Mouse (Mus musculus) liver, embryonic 11.5 days (tissue): ENCODE results near the gene Sec14l5. TPM values are rescaled to one million over a fixed set of nuclear protein-coding genes. Genes with fewer than 3 reads are reported as not detected.

ENCODE experiments used
- ATAC-seq: fragments of 200-750 bp; cut with Nextera tagmentation; replicated peaks from 2 replicates; pipeline ENCODE4 v1.8.0; 2017; ENCODE audit warnings: moderate number of reproducible peaks, mild to moderate bottlenecking, moderate TSS enrichment, moderate library complexity; ENCODE audit not compliant: low FRiP score
- DNase-seq: peaks from one replicate; pipeline ENCODE4 v3.0.0-alpha.2; 2017; ENCODE audit warnings: low spot score
- H3K27ac ChIP-seq: fragments of 300-500 bp; sonication (generic); 2 replicates; pipeline ENCODE4 v1.5.1; 2014; ENCODE audit warnings: mild to moderate bottlenecking, low read depth, low read length, control low read depth
- H3K27me3 ChIP-seq: fragments of 300-500 bp; sonication (generic); replicated peaks from 2 replicates; pipeline ENCODE4 v1.6.1; 2014; ENCODE audit warnings: low read length, mixed read lengths; ENCODE audit not compliant: control insufficient read depth, insufficient read depth
- H3K36me3 ChIP-seq: fragments of 300-500 bp; sonication (generic); 2 replicates; pipeline ENCODE4 v1.6.1; 2014; ENCODE audit warnings: mild to moderate bottlenecking, low read length, moderate library complexity, mixed read lengths; ENCODE audit not compliant: control insufficient read depth, insufficient read depth
- H3K4me1 ChIP-seq: fragments of 300-500 bp; sonication (generic); replicated peaks from 2 replicates; pipeline ENCODE4 v1.6.1; 2014; ENCODE audit warnings: low read length, mixed read lengths; ENCODE audit not compliant: control insufficient read depth, insufficient read depth
- H3K4me2 ChIP-seq: fragments of 300-500 bp; sonication (generic); 2 replicates; pipeline ENCODE4 v1.6.1; 2014; ENCODE audit warnings: mild to moderate bottlenecking, control low read depth, moderate library complexity
- H3K4me3 ChIP-seq: fragments of 300-500 bp; sonication (generic); 2 replicates; pipeline ENCODE4 v1.5.1; 2014; ENCODE audit warnings: low read depth, low read length, control low read depth
- H3K9ac ChIP-seq: fragments of 300-500 bp; sonication (generic); 2 replicates; pipeline ENCODE4 v1.6.1; 2014; ENCODE audit warnings: low read depth, low read length, control low read depth
- H3K9me3 ChIP-seq: fragments of 300-500 bp; sonication (generic); 2 replicates; pipeline ENCODE4 v1.6.1; 2016; ENCODE audit warnings: low read length, inconsistent platforms, mixed read lengths; ENCODE audit not compliant: control insufficient read depth
- WGBS: fragments of 180-500 bp; shearing (Covaris S2); extraction: QIAGEN DNeasy Blood & Tissue Kit; methylation state at CpG from one replicate; pipeline ENCODE4 v1.1.7; 2014; 5-methylcytosine and 5-hydroxymethylcytosine counted together
- polyA plus RNA-seq: library from polyadenylated mRNA; unstranded; fragments of >200 nt; fragmentation: Nextera tagmentation; extraction: Ambion mirVana; gene quantifications from 2 replicates; pipeline ENCODE4 v1.2.1, GENCODE M21; 2014

The Sec14l5 gene
- polyA plus RNA-seq, 1 experiment from 2014 or later, result not detected

- no peak for DNase-seq
- Histone ChIP-seq H3K36me3 (no peaks in the 10 kb centered on the region), H3K27me3 (no peaks in the 10 kb centered on the region; the same call in 1 of the 2 replicates), H3K4me2 (no peak overlapping the region), H3K4me1 (no peaks in the 10 kb centered on the region), H3K9ac (no peak overlapping the region), H3K9me3 (no peaks in the 10 kb centered on the region), H3K27ac (no peak overlapping the region), H3K4me3 (no peak overlapping the region)
- WGBS, result 62% methylated on average over 4 of the region's 4 CpGs
- ATAC-seq, result no peak
These were observed 7.2 kb upstream of the Sec14l5 start for GRCm38 (mm10) chr16:5139741-5140140.

- H3K27ac ChIP-seq, result no peak overlapping the region
- DNase-seq, result peak; percentile 60
- no peaks in the 10 kb centered on the region for H3K36me3 ChIP-seq
- no peak overlapping the region for H3K4me3 ChIP-seq
- no peaks in the 10 kb centered on the region for H3K9me3 ChIP-seq
- H3K9ac ChIP-seq, result no peak overlapping the region
- under 1% methylated on average over 7 of the region's 7 CpGs for WGBS
- peaks cover 6% of the 10 kb centered on the region; the same call in 1 of the 2 replicates for H3K27me3 ChIP-seq
- ATAC-seq, result peak; percentile 27; the same call in 1 of the 2 replicates
- H3K4me2 ChIP-seq, result peak overlapping the region; percentile 74; the same call in 1 of the 2 replicates
- peaks cover 4% of the 10 kb centered on the region for H3K4me1 ChIP-seq
These were observed 1.3 kb upstream of the Sec14l5 start for GRCm38 (mm10) chr16:5145570-5145969.

- Histone ChIP-seq H3K4me3 (peak overlapping the region; percentile 43), H3K9ac (no peak overlapping the region)
- DNase-seq, result peak; percentile 82
These were observed 407 bp upstream of the Sec14l5 start for GRCm38 (mm10) chr16:5146367-5147036.

GRCm38 (mm10) chr16:5150544-5150943, 3.6 kb downstream of the Sec14l5 start:
- Histone ChIP-seq H3K27me3 (peaks cover 6% of the 10 kb centered on the region; the same call in 1 of the 2 replicates), H3K4me3 (no peak overlapping the region), H3K4me2 (no peak overlapping the region), H3K4me1 (peaks cover 4% of the 10 kb centered on the region), H3K36me3 (no peaks in the 10 kb centered on the region), H3K27ac (no peak overlapping the region), H3K9me3 (no peaks in the 10 kb centered on the region), H3K9ac (no peak overlapping the region)
- no peak for DNase-seq
- no peak for ATAC-seq
- 78% methylated on average over 10 of the region's 10 CpGs for WGBS

More at GRCm38 (mm10) chr16:5146367-5147036, 407 bp upstream of the Sec14l5 start:
- Histone ChIP-seq H3K4me1 (peaks cover 4% of the 10 kb centered on the region), H3K27me3 (peaks cover 6% of the 10 kb centered on the region; the same call in 1 of the 2 replicates), H3K4me2 (peak overlapping the region; percentile 74), H3K27ac (no peak overlapping the region), H3K9me3 (no peaks in the 10 kb centered on the region), H3K36me3 (no peaks in the 10 kb centered on the region)
- WGBS, result 2% methylated on average over 26 of the region's 26 CpGs
- ATAC-seq, result peak; percentile 91

- H3K4me2 ChIP-seq, result no peak overlapping the region
- H3K9me3 ChIP-seq, result no peaks in the 10 kb centered on the region
- DNase-seq (no peak), ATAC-seq (no peak)
- no peaks in the 10 kb centered on the region for H3K36me3 ChIP-seq
- H3K27me3 ChIP-seq, result 0 out of 2 replicates have a peak, but pooled peaks cover 2% of the 10 kb centered on the region
- no peak overlapping the region for H3K9ac ChIP-seq
- H3K4me3 ChIP-seq, result no peak overlapping the region
- no peak overlapping the region for H3K27ac ChIP-seq
- no peaks in the 10 kb centered on the region for H3K4me1 ChIP-seq
- WGBS, result 65% methylated on average over 6 of the region's 6 CpGs
These were observed 6.6 kb downstream of the Sec14l5 start for GRCm38 (mm10) chr16:5153299-5154026.

GRCm38 (mm10) chr16:5155014-5155413, 8.1 kb downstream of the Sec14l5 start:
- 58% methylated on average over 3 of the region's 3 CpGs for WGBS
- ATAC-seq (no peak), DNase-seq (no peak)
- Histone ChIP-seq H3K4me1 (no peaks in the 10 kb centered on the region), H3K36me3 (no peaks in the 10 kb centered on the region), H3K4me2 (no peak overlapping the region), H3K27ac (no peak overlapping the region), H3K4me3 (no peak overlapping the region), H3K9ac (no peak overlapping the region), H3K9me3 (no peaks in the 10 kb centered on the region), H3K27me3 (0 out of 2 replicates have a peak, but pooled peaks cover 2% of the 10 kb centered on the region)

GRCm38 (mm10) chr16:5156495-5156894, 9.6 kb downstream of the Sec14l5 start:
- ATAC-seq (no peak), DNase-seq (no peak)
- H3K36me3 ChIP-seq, result no peaks in the 10 kb centered on the region
- 0 out of 2 replicates have a peak, but pooled peaks cover 2% of the 10 kb centered on the region for H3K27me3 ChIP-seq
- 59% methylated on average over 2 of the region's 2 CpGs for WGBS
- H3K9ac ChIP-seq, result no peak overlapping the region
- H3K4me2 ChIP-seq, result no peak overlapping the region
- H3K4me1 ChIP-seq, result no peaks in the 10 kb centered on the region
- H3K9me3 ChIP-seq, result no peaks in the 10 kb centered on the region
- H3K4me3 ChIP-seq, result no peak overlapping the region
- no peak overlapping the region for H3K27ac ChIP-seq

GRCm38 (mm10) chr16:5157113-5157512, 10.2 kb downstream of the Sec14l5 start:
- Histone ChIP-seq H3K4me1 (no peaks in the 10 kb centered on the region), H3K4me3 (no peak overlapping the region), H3K9ac (no peak overlapping the region), H3K27me3 (0 out of 2 replicates have a peak, but pooled peaks cover 2% of the 10 kb centered on the region), H3K27ac (no peak overlapping the region), H3K9me3 (no peaks in the 10 kb centered on the region), H3K36me3 (no peaks in the 10 kb centered on the region), H3K4me2 (no peak overlapping the region)
- DNase-seq (no peak), ATAC-seq (no peak)
- WGBS, result 72% methylated on average over 3 of the region's 3 CpGs
